In genomic region chr14:77157505-77157911, GRCm38 (mm10) we compare ENCODE assay signal across 8 mouse cellular contexts. TPM values are rescaled to one million over a fixed set of nuclear protein-coding genes. Genes with fewer than 3 reads are reported as not detected.
DNase-seq lines count a peak whose midpoint lies in the region; ATAC-seq and TF ChIP-seq lines count a peak whose summit lies in the region.

No protein-coding gene starts in this region.

- peak overlapping the region; percentile 88 for H3K4me2 ChIP-seq in hindbrain, postnatal 0 days (ENCODE audit: low read depth, low read length)

- peak overlapping the region; percentile 94 for H3K9ac ChIP-seq in hindbrain, postnatal 0 days (replicated peaks; ENCODE audit: low read length)

- ATAC-seq in hindbrain, postnatal 0 days, result peak; percentile 90
- no peak for ATAC-seq in activated CD4-positive, CD25-positive, alpha-beta regulatory T cell, adult 4 months

- no peak for TF ChIP-seq CTCF in hindbrain, postnatal 0 days (IDR thresholded peaks at IDR 0.05; ENCODE audit: low read depth)

- peak overlapping the region; percentile 97 for H3K4me3 ChIP-seq in hindbrain, postnatal 0 days (ENCODE audit: low read length)

- H3K27ac ChIP-seq in hindbrain, postnatal 0 days, result peak overlapping the region; percentile 89

- H3K27me3 ChIP-seq in hindbrain, postnatal 0 days (ENCODE audit: insufficient read depth, low read length), result no peaks in the 10 kb centered on the region

- H3K4me1 ChIP-seq in hindbrain, postnatal 0 days (ENCODE audit: insufficient read depth, low read length), result peaks cover 9% of the 10 kb centered on the region

- no peaks in the 10 kb centered on the region for H3K9me3 ChIP-seq in hindbrain, postnatal 0 days (ENCODE audit: low read length)

- peak; percentile 49 for DNase-seq in adrenal gland, adult 8-10 months
- DNase-seq in embryo, embryonic 10.5 days (ENCODE audit: low spot score), result peak; percentile 83
- DNase-seq in gastrocnemius, postnatal 14 days, result peak; percentile 84
- DNase-seq in hindbrain, postnatal 0 days (ENCODE audit: low spot score), result peak; percentile 93
- peak; percentile 86 to 88 for DNase-seq in left cerebral cortex, adult 18-20 months (ENCODE audit: low spot score in 2 of 2)
- peak; percentile 28 for DNase-seq in lung, postnatal 36 days
- peak; percentile 85 for DNase-seq in right cerebral cortex, postnatal 14 days

- no peaks in the 10 kb centered on the region for H3K36me3 ChIP-seq in hindbrain, postnatal 0 days (ENCODE audit: insufficient read depth, low read length)

- WGBS in hindbrain, postnatal 0 days, result under 1% methylated on average over 31 of the region's 31 CpGs

- intact Hi-C loops in gastrocnemius, postnatal 14 days (cut with DNase I; ENCODE audit: low total_unique reads), result no loop called here

RNA-seq across cellular contexts. Expression of gene Enox1, which starts 0.9 kb away (rescaled TPM):
- 1 to 10 TPM; 3.1 to 6.7 (median 5.2) TPM for total RNA-seq in adrenal gland, adult 8-10 months (2022)
- total RNA-seq in gastrocnemius, postnatal 14 days (2021), result 1 to 10 TPM; 1.6 to 1.8 TPM
- total RNA-seq in hindbrain, postnatal 0 days (2014; rRNA removed), result 42.7 and 43.5 TPM in 2 replicates
- polyA plus RNA-seq in hindbrain, postnatal 0 days (2015; fragmentation: Nextera tagmentation; extraction: Ambion mirVana), result 29.1 and 30.7 TPM in 2 replicates
- total RNA-seq in left cerebral cortex, adult 18-20 months (2021), result 10 to 100 TPM; 43.8 to 44.9 TPM
- polyA plus RNA-seq in activated CD4-positive, CD25-positive, alpha-beta regulatory T cell, adult 4 months (2017; shearing (Covaris generic)), result under 1 TPM in 1 of 2 experiments, not detected in 1; 0.41 TPM

Comparison
In these comparisons a context has a peak if more than half of its experiments do, and no peak if none do; other contexts are left out.
1. DNase-seq: peak in every context shown above with its lines; median percentile 93 in hindbrain, postnatal 0 days; 87 in left cerebral cortex, adult 18-20 months; 85 in right cerebral cortex, postnatal 14 days; 84 in gastrocnemius, postnatal 14 days; 83 in embryo, embryonic 10.5 days; 49 in adrenal gland, adult 8-10 months; 28 in lung, postnatal 36 days.